In the genomic region with DNA sequence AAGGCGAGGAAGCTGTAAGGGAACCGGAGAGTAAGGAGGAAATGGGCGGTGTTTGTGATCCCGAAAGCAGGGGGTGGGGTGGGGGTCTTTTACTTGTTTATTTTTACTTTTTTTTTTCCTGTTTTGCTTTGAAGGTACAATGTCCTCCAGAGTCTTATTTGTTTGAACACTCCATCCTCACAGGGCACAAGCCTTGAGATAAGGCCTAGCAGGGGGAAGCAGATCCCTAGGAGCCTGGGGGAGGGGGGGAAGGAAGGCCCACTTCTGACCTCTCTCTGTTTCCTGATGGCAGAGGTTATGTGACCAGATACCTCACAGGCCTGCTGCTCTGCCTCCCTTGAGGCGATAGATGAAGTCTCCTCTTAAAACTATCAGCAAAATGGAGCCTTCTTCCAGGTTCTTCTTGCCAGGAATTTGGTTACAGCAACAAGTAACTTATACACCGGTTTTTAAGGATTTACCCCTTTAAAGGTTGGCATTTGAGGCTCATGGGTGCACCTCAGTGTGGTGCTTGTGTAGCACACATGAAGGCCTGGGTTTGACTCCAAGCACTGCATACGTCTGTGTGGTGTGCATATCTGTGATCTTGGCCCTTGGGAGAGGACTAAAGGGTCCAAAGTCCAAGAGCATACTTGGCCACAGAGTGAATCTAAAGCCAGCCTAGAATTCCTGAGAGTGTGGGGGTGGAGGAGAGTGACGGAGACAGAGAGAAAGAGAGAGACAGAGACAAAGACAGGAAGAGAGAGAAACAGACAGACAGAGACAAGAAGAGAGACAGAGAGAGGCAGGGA, we compare ENCODE assay signal across 18 mouse cellular contexts.
DNase-seq lines count a peak whose midpoint lies in the region; ATAC-seq and TF ChIP-seq lines count a peak whose summit lies in the region.
"Had no signal": no experiment of that assay in that cellular context is flagged by ENCODE, and none has a peak within 500 bp of the region (broad histone marks: within the 10 kb centered on the region; RNA-seq: fewer than 3 reads in every experiment).

No protein-coding gene starts in this region.

- H3K4me1 ChIP-seq in heart, embryonic 15.5 days (replicated peaks) = peaks cover 29% of the 10 kb centered on the region
- H3K4me1 ChIP-seq in liver, adult 2 months (ENCODE audit: control insufficient read depth, insufficient read depth, low read length) = peaks cover 9% of the 10 kb centered on the region
- peaks cover 12% of the 10 kb centered on the region for H3K4me1 ChIP-seq in liver, embryonic 12.5 days
- H3K4me1 ChIP-seq: liver, embryonic 15.5 days had no signal

- TF ChIP-seq CTCF in liver, adult 2 months (IDR thresholded peaks at IDR 0.05; ENCODE audit: low read depth, low read length) = no peak

- H3K79me2 ChIP-seq in liver, adult 2 months (ENCODE audit: control insufficient read depth, insufficient read depth, low read length) = no peaks in the 10 kb centered on the region

- intact Hi-C loops in heart, postnatal 10 days (cut with DNase I) = loop anchor here (2.0 kb wide), 1 partner anchor 15 kb away; no protein-coding TSS in a partner anchor

- H3K9ac ChIP-seq in heart, embryonic 15.5 days = no peak overlapping the region
- no peak overlapping the region for H3K9ac ChIP-seq in liver, adult 2 months (ENCODE audit: low read depth, low read length)
- H3K9ac ChIP-seq in liver, embryonic 12.5 days = no peak overlapping the region
- H3K9ac ChIP-seq: forebrain, embryonic 13.5 days; limb, embryonic 12.5 days; liver, embryonic 15.5 days; midbrain, embryonic 12.5 days had no signal

- H3K9me3 ChIP-seq in heart, embryonic 15.5 days (replicated peaks) = no peaks in the 10 kb centered on the region
- H3K9me3 ChIP-seq in liver, embryonic 12.5 days (replicated peaks) = no peaks in the 10 kb centered on the region
- H3K9me3 ChIP-seq: forebrain, embryonic 13.5 days; G1E; limb, embryonic 12.5 days; liver, embryonic 15.5 days; midbrain, embryonic 12.5 days had no signal

- H3K4me2 ChIP-seq in heart, embryonic 15.5 days = no peak overlapping the region
- no peak overlapping the region for H3K4me2 ChIP-seq in liver, embryonic 12.5 days
- H3K4me2 ChIP-seq: forebrain, embryonic 13.5 days; limb, embryonic 12.5 days; liver, embryonic 15.5 days; midbrain, embryonic 12.5 days had no signal

- H3K36me3 ChIP-seq in heart, embryonic 15.5 days = no peaks in the 10 kb centered on the region
- no peaks in the 10 kb centered on the region for H3K36me3 ChIP-seq in liver, adult 2 months (ENCODE audit: control insufficient read depth, insufficient read depth, low read length)
- no peaks in the 10 kb centered on the region for H3K36me3 ChIP-seq in liver, embryonic 12.5 days
- H3K36me3 ChIP-seq: G1E; limb, embryonic 12.5 days; liver, embryonic 15.5 days; midbrain, embryonic 12.5 days had no signal

- peak; percentile 4 for DNase-seq in embryo, embryonic 10 days (ENCODE audit: low spot score)
- no peak for DNase-seq in embryo, embryonic 11 days
- no peak for DNase-seq in heart, postnatal 10 days
- DNase-seq in liver, adult 2 months (ENCODE audit: extremely low read depth, low read depth, low spot score) = peak; percentile 33
- peak; percentile 23 to 52 for DNase-seq in kidney, postnatal 36 days
- no peak for DNase-seq in layer of hippocampus, postnatal 25 days (ENCODE audit: extremely low spot score in 1 of 2, low spot score in 1 of 2)
- DNase-seq: cerebellum, adult 8-10 months; gastrocnemius, postnatal 36 days; thymus, postnatal 36 days had no signal

- peak overlapping the region; percentile 83; the same call in 1 of the 2 replicates for H3K27ac ChIP-seq in heart, embryonic 15.5 days
- no peak overlapping the region for H3K27ac ChIP-seq in liver, adult 2 months (replicated peaks; ENCODE audit: insufficient read depth, low read depth, low read length)
- H3K27ac ChIP-seq in liver, embryonic 12.5 days = no peak overlapping the region
- H3K27ac ChIP-seq: forebrain, embryonic 13.5 days; limb, embryonic 12.5 days; liver, embryonic 15.5 days; macrophage; midbrain, embryonic 12.5 days had no signal

- no peak for ATAC-seq in heart, embryonic 15.5 days (replicated peaks; ENCODE audit: insufficient number of reproducible peaks, insufficient read depth, low FRiP score, low read depth)
- ATAC-seq in liver, embryonic 12.5 days = no peak
- ATAC-seq: CD4-positive, CD25-positive, alpha-beta regulatory T cell, adult 4 months; forebrain, embryonic 13.5 days had no signal

- 54% methylated on average over 8 of the region's 8 CpGs for WGBS in heart, embryonic 15.5 days
- 56% methylated on average over 8 of the region's 8 CpGs for WGBS in liver, adult 2 months
- 34% methylated on average over 8 of the region's 8 CpGs for WGBS in liver, embryonic 12.5 days (ENCODE audit: insufficient replicate concordance)

- H3K4me3 ChIP-seq in heart, embryonic 15.5 days = no peak overlapping the region
- no peak overlapping the region for H3K4me3 ChIP-seq in liver, adult 2 months (ENCODE audit: insufficient read depth, low read depth, low read length)
- H3K4me3 ChIP-seq in liver, embryonic 12.5 days = no peak overlapping the region
- H3K4me3 ChIP-seq: forebrain, embryonic 13.5 days; limb, embryonic 12.5 days; liver, embryonic 15.5 days; midbrain, embryonic 12.5 days had no signal

- no peaks in the 10 kb centered on the region for H3K27me3 ChIP-seq in heart, embryonic 15.5 days
- no peaks in the 10 kb centered on the region for H3K27me3 ChIP-seq in liver, adult 2 months (ENCODE audit: control insufficient read depth, insufficient read depth, low read length)
- H3K27me3 ChIP-seq in liver, embryonic 12.5 days (replicated peaks) = no peaks in the 10 kb centered on the region
- H3K27me3 ChIP-seq: forebrain, embryonic 13.5 days; limb, embryonic 12.5 days; liver, embryonic 15.5 days; midbrain, embryonic 12.5 days had no signal

- TF ChIP-seq POLR2A in liver, adult 2 months (IDR thresholded peaks at IDR 0.05; ENCODE audit: extremely low read depth, insufficient read depth, low read length) = no peak

Comparison
In these comparisons a context has a peak if more than half of its experiments do, and no peak if none do; other contexts are left out.
1. DNase-seq: peak in embryo, embryonic 10 days (single experiment), liver, adult 2 months (single experiment) and kidney, postnatal 36 days (2 of 2); none in embryo, embryonic 11 days (single experiment), heart, postnatal 10 days (0 of 2) and layer of hippocampus, postnatal 25 days (0 of 2).